Mouse (Mus musculus) heart, embryonic 10.5 days (tissue): ENCODE measurements at regions not wholly inside any gene's neighbourhood (a gene's known extent, or its start where the extent isn't known, plus 50 kb on each side); places are given as distances from the start of the nearest gene placed in this dataset.

Experiments used
- DNase-seq: peaks from one replicate; pipeline ENCODE4 v3.0.0-alpha.2; 2017; ENCODE audit warnings: low spot score
- H3K27ac ChIP-seq: fragments of 300-500 bp; sonication (generic); 2 replicates; pipeline ENCODE4 v1.5.1; 2016; ENCODE audit warnings: mild to moderate bottlenecking
- H3K27me3 ChIP-seq: fragments of 300-500 bp; sonication (generic); 2 replicates; pipeline ENCODE4 v1.6.1; 2016; ENCODE audit warnings: mild to moderate bottlenecking; ENCODE audit not compliant: poor library complexity, insufficient read depth, severe bottlenecking
- H3K36me3 ChIP-seq: fragments of 300-500 bp; sonication (generic); 2 replicates; pipeline ENCODE4 v1.6.1; 2016; ENCODE audit warnings: mild to moderate bottlenecking, moderate library complexity
- H3K4me1 ChIP-seq: fragments of 300-500 bp; sonication (generic); 2 replicates; pipeline ENCODE4 v1.6.1; 2016; ENCODE audit warnings: mild to moderate bottlenecking
- H3K4me3 ChIP-seq: fragments of 300-500 bp; sonication (generic); 2 replicates; pipeline ENCODE4 v1.5.1; 2016; ENCODE audit warnings: mild to moderate bottlenecking, moderate library complexity
- H3K9me3 ChIP-seq: fragments of 300-500 bp; sonication (generic); 2 replicates; pipeline ENCODE4 v1.6.1; 2016; ENCODE audit warnings: mild to moderate bottlenecking, moderate library complexity
- WGBS: fragments of 180-500 bp; shearing (Covaris S2); methylation state at CpG from one replicate; pipeline ENCODE4 v1.1.7; 2016; 5-methylcytosine and 5-hydroxymethylcytosine counted together

DNA sequence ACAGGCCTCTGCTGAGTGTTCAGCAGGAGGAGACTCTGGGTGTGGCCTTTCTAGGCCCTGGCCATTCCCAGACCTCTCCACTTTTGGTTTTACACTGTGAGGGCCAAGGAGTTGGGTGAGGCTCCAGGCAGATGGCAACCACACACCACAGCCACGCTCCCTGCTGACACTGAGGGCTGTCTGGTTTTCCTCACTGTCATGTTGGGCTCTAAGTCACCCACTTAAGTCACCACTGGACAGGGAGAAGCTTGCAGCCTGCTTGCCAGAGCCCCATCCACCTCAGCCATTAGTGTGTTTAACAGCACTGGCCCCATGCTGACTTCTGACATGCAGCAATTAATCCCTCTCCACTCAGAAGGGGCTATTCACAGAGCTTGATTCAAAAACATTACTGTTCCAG lies 170.6 kb downstream of the Sec61b start:
- Histone ChIP-seq H3K9me3 (no peaks in the 10 kb centered on the region), H3K4me1 (peaks cover 11% of the 10 kb centered on the region; the same call in 1 of the 2 replicates), H3K4me3 (no peak overlapping the region), H3K36me3 (no peaks in the 10 kb centered on the region), H3K27me3 (no peaks in the 10 kb centered on the region), H3K27ac (peak overlapping the region; percentile 17)
- WGBS: 38% methylated on average over 1 of the region's 1 CpGs
- peak; percentile 90 for DNase-seq

DNA sequence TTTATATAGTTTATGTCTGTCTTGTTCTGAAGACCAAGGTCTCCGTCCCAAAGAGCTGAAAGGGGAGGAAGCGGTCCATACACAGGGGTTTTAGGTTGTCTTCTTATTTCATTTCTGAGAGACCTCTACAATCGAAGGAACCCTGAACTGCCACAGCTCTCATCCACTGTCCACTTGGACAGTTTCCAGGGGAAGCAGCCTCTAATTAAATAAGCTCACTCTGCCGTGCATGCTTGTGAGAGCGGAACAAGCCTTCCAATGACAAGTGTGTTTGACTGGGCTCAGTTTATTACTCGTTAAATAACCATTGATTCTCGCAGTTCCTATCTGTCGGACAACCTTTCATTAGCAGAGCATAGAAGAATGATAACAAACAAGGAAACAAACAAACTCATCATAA lies 174.2 kb downstream of the Sec61b start:
- H3K4me3 ChIP-seq: no peak overlapping the region
- no peak overlapping the region for H3K27ac ChIP-seq
- no peaks in the 10 kb centered on the region for H3K36me3 ChIP-seq
- no peaks in the 10 kb centered on the region for H3K27me3 ChIP-seq
- 84% methylated on average over 8 of the region's 8 CpGs for WGBS
- no peaks in the 10 kb centered on the region for H3K9me3 ChIP-seq
- H3K4me1 ChIP-seq: peaks cover 11% of the 10 kb centered on the region; the same call in 1 of the 2 replicates
- DNase-seq: no peak

- WGBS: 85% methylated on average over 3 of the region's 3 CpGs
- no peaks in the 10 kb centered on the region for H3K36me3 ChIP-seq
- H3K9me3 ChIP-seq: no peaks in the 10 kb centered on the region
- H3K4me1 ChIP-seq: peaks cover 5% of the 10 kb centered on the region; the same call in 1 of the 2 replicates
- H3K27ac ChIP-seq: no peak overlapping the region
- H3K27me3 ChIP-seq: no peaks in the 10 kb centered on the region
- no peak for DNase-seq
- no peak overlapping the region for H3K4me3 ChIP-seq
These were observed 175.5 kb downstream of the Sec61b start for GRCm38 (mm10) chr4:47649951-47650350.

GRCm38 (mm10) chr4:47651521-47651920 lies 177.1 kb downstream of the Sec61b start:
- H3K27ac ChIP-seq: no peak overlapping the region
- no peak for DNase-seq

GRCm38 (mm10) chr4:47653143-47653542 lies 178.7 kb downstream of the Sec61b start:
- Histone ChIP-seq H3K9me3 (no peaks in the 10 kb centered on the region), H3K36me3 (no peaks in the 10 kb centered on the region), H3K27ac (no peak overlapping the region), H3K4me1 (no peaks in the 10 kb centered on the region), H3K27me3 (no peaks in the 10 kb centered on the region), H3K4me3 (no peak overlapping the region)
- WGBS: 79% methylated on average over 2 of the region's 2 CpGs
- DNase-seq: no peak

More at GRCm38 (mm10) chr4:47651521-47651920, 177.1 kb downstream of the Sec61b start:
- no peaks in the 10 kb centered on the region for H3K4me1 ChIP-seq
- no peak overlapping the region for H3K4me3 ChIP-seq
- no peaks in the 10 kb centered on the region for H3K27me3 ChIP-seq
- H3K36me3 ChIP-seq: no peaks in the 10 kb centered on the region
- H3K9me3 ChIP-seq: no peaks in the 10 kb centered on the region
- 84% methylated on average over 10 of the region's 10 CpGs for WGBS

GRCm38 (mm10) chr4:47669519-47669918 lies 195.1 kb downstream of the Sec61b start:
- 44% methylated on average over 5 of the region's 5 CpGs for WGBS
- DNase-seq: no peak
- no peak overlapping the region for H3K4me3 ChIP-seq
- H3K9me3 ChIP-seq: no peaks in the 10 kb centered on the region
- no peaks in the 10 kb centered on the region for H3K36me3 ChIP-seq
- no peak overlapping the region for H3K27ac ChIP-seq
- peaks cover 29% of the 10 kb centered on the region for H3K27me3 ChIP-seq
- H3K4me1 ChIP-seq: peaks cover 19% of the 10 kb centered on the region

GRCm38 (mm10) chr4:47670476-47670875 lies 196.0 kb downstream of the Sec61b start:
- no peaks in the 10 kb centered on the region for H3K36me3 ChIP-seq
- peaks cover 19% of the 10 kb centered on the region for H3K4me1 ChIP-seq
- H3K27me3 ChIP-seq: peaks cover 29% of the 10 kb centered on the region
- WGBS: 31% methylated on average over 3 of the region's 3 CpGs
- DNase-seq: peak; percentile 87
- no peak overlapping the region for H3K4me3 ChIP-seq
- no peaks in the 10 kb centered on the region for H3K9me3 ChIP-seq
- no peak overlapping the region for H3K27ac ChIP-seq

GRCm38 (mm10) chr4:47671362-47671761 lies 196.9 kb downstream of the Sec61b start:
- no peak for DNase-seq
- Histone ChIP-seq H3K27ac (no peak overlapping the region), H3K9me3 (no peaks in the 10 kb centered on the region), H3K27me3 (peaks cover 21% of the 10 kb centered on the region), H3K4me1 (peaks cover 19% of the 10 kb centered on the region), H3K36me3 (no peaks in the 10 kb centered on the region), H3K4me3 (no peak overlapping the region)
- WGBS: 56% methylated on average over 5 of the region's 5 CpGs

DNA sequence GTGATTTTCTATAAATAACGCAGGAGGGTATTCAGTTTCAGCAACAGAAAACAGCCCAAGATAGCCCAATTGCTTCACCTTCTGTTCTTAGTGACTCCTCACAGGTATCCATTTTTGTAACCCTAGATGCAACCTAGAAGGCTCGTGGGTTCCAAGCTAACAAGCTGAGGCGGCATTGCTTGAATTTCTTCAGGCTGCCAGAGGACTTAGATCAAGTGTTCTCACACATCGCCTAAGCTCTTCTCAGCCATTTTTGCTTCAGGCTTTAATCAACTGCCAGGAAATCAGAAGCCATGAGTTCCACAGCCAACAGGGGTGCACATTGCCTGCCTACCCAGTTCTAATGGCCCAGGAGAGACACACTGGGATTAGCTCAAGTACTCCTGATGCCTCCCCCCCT lies 206.7 kb downstream of the Sec61b start:
- Histone ChIP-seq H3K36me3 (no peaks in the 10 kb centered on the region), H3K27ac (no peak overlapping the region), H3K4me3 (no peak overlapping the region), H3K27me3 (no peaks in the 10 kb centered on the region), H3K4me1 (peaks cover 4% of the 10 kb centered on the region; the same call in 1 of the 2 replicates), H3K9me3 (no peaks in the 10 kb centered on the region)
- no peak for DNase-seq
- 84% methylated on average over 4 of the region's 4 CpGs for WGBS

GRCm38 (mm10) chr4:47691207-47691606 lies 216.7 kb downstream of the Sec61b start:
- DNase-seq: no peak
- Histone ChIP-seq H3K27me3 (no peaks in the 10 kb centered on the region), H3K36me3 (no peaks in the 10 kb centered on the region), H3K9me3 (no peaks in the 10 kb centered on the region), H3K4me1 (no peaks in the 10 kb centered on the region), H3K4me3 (no peak overlapping the region), H3K27ac (no peak overlapping the region)
- WGBS: 54% methylated on average over 2 of the region's 2 CpGs

DNA sequence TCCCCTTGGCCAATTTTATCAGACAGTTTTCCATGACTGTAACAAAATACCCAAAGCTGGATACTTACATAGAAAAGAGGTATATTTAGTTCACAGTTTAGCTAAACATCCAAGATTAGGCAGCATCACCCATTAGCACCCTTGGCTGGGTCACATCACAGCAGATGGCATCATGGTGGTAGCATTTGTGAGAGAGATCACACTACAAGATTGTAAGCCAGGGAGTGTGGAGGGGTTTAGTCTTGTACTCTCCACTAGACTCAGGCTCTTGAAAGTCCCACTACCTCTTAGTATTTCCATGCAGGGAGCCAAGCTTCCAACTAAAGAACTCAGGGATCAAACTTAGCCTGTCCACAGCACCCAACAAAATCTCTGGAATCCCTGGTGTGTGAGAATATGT lies 218.2 kb downstream of the Sec61b start:
- H3K4me1 ChIP-seq: no peaks in the 10 kb centered on the region
- H3K9me3 ChIP-seq: no peaks in the 10 kb centered on the region
- no peak overlapping the region for H3K4me3 ChIP-seq
- H3K36me3 ChIP-seq: no peaks in the 10 kb centered on the region
- no peak for DNase-seq
- no peak overlapping the region for H3K27ac ChIP-seq
- no peaks in the 10 kb centered on the region for H3K27me3 ChIP-seq

- 85% methylated on average over 12 of the region's 12 CpGs for WGBS
- H3K9me3 ChIP-seq: no peaks in the 10 kb centered on the region
- H3K4me1 ChIP-seq: no peaks in the 10 kb centered on the region
- H3K27me3 ChIP-seq: no peaks in the 10 kb centered on the region
- DNase-seq: no peak
- H3K4me3 ChIP-seq: no peak overlapping the region
- H3K27ac ChIP-seq: no peak overlapping the region
- H3K36me3 ChIP-seq: no peaks in the 10 kb centered on the region
These were observed 218.8 kb downstream of the Sec61b start for GRCm38 (mm10) chr4:47693221-47693620.

- no peaks in the 10 kb centered on the region for H3K4me1 ChIP-seq
- WGBS: 88% methylated on average over 4 of the region's 4 CpGs
- no peak for DNase-seq
- H3K9me3 ChIP-seq: no peaks in the 10 kb centered on the region
- no peaks in the 10 kb centered on the region for H3K36me3 ChIP-seq
- no peak overlapping the region for H3K4me3 ChIP-seq
- no peaks in the 10 kb centered on the region for H3K27me3 ChIP-seq
- H3K27ac ChIP-seq: no peak overlapping the region
These were observed 222.6 kb downstream of the Sec61b start for GRCm38 (mm10) chr4:47697071-47697470.

DNA sequence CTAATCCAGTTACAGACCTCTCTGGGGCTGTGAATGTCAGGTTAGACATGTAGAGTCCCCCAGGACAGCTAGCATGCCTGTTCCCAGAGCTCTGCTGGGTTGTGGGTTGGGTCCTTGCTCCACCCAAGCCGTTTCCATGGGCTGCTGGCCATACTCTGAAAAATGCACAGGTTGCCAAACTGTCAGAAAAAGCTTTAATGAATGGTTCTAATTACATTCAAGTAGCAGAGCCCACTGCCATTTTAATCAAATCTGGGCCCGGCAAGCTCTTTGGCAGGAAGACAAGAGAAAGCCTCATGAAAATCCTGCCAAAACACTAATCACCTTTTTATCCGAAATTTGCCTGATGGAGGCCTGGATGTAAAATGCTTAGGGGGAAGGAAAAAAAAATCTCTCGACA lies 224.1 kb downstream of the Sec61b start:
- Histone ChIP-seq H3K27ac (no peak overlapping the region), H3K27me3 (no peaks in the 10 kb centered on the region), H3K9me3 (no peaks in the 10 kb centered on the region), H3K4me1 (no peaks in the 10 kb centered on the region), H3K4me3 (no peak overlapping the region), H3K36me3 (no peaks in the 10 kb centered on the region)
- no peak for DNase-seq
- 73% methylated on average over 4 of the region's 4 CpGs for WGBS
